Mouse (Mus musculus) embryonic facial prominence, embryonic 15.5 days (tissue): ENCODE measurements around the gene Tmem185b. TPM values are rescaled to one million over a fixed set of nuclear protein-coding genes. Genes with fewer than 3 reads are reported as not detected.

Source experiments
- ATAC-seq: fragments of 200-750 bp; cut with Nextera tagmentation; 2 replicates; pipeline ENCODE4 v1.8.0; 2017; ENCODE audit warnings: low read depth, moderate TSS enrichment; ENCODE audit not compliant: insufficient number of reproducible peaks, low FRiP score, low TSS enrichment
- H3K27ac ChIP-seq: fragments of 300-500 bp; sonication (generic); replicated peaks from 2 replicates; pipeline ENCODE4 v1.5.1; 2015; ENCODE audit warnings: mild to moderate bottlenecking, inconsistent platforms
- H3K27me3 ChIP-seq: fragments of 300-500 bp; sonication (generic); 2 replicates; pipeline ENCODE4 v1.6.1; 2015; ENCODE audit warnings: inconsistent platforms
- H3K36me3 ChIP-seq: fragments of 300-500 bp; sonication (generic); 2 replicates; pipeline ENCODE4 v1.6.1; 2015; ENCODE audit warnings: mild to moderate bottlenecking, inconsistent platforms
- H3K4me1 ChIP-seq: fragments of 300-500 bp; sonication (generic); 2 replicates; pipeline ENCODE4 v1.6.1; 2015; ENCODE audit warnings: inconsistent platforms
- H3K4me2 ChIP-seq: fragments of 300-500 bp; sonication (generic); replicated peaks from 2 replicates; pipeline ENCODE4 v1.6.1; 2015; ENCODE audit warnings: mild to moderate bottlenecking, inconsistent platforms
- H3K4me3 ChIP-seq: fragments of 300-500 bp; sonication (generic); replicated peaks from 2 replicates; pipeline ENCODE4 v1.5.1; 2015; ENCODE audit warnings: mild to moderate bottlenecking, inconsistent platforms
- H3K9ac ChIP-seq: fragments of 300-500 bp; sonication (generic); 2 replicates; pipeline ENCODE4 v1.6.1; 2015; ENCODE audit warnings: inconsistent platforms
- H3K9me3 ChIP-seq: fragments of 300-500 bp; sonication (generic); replicated peaks from 2 replicates; pipeline ENCODE4 v1.6.1; 2016; ENCODE audit warnings: inconsistent platforms
- WGBS: fragments of 180-500 bp; shearing (Covaris S2); methylation state at CpG from one replicate; pipeline ENCODE4 v1.1.7; 2015; 5-methylcytosine and 5-hydroxymethylcytosine counted together
- polyA plus RNA-seq: library from polyadenylated mRNA; unstranded; fragments of >200 nt; fragmentation: Nextera tagmentation; extraction: Ambion mirVana; gene quantifications from 2 replicates; pipeline ENCODE4 v1.2.1, GENCODE M21; 2015

Gene Tmem185b
- polyA plus RNA-seq, 1 experiment from 2014 or later, result 23.5 TPM

DNA sequence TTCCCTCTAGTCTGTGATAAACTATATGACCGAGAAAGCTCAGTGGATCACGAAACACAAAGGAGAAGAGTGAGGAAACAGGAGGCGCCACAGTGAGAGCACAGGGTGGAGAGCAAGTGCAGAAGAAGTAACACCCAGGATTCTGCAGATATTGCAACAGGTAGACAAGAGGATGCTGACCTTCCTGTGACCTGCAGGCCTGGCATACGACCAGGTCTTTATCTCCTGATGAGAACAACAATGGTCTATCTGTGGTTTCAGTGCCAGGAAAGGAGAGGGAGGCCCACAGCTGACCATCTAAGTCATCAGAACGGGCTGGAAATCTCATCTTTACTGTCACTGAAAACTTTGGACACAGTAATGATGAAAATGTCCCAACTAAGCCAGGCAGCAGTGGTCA lies 29.7 kb downstream of the Tmem185b start:
- H3K27ac ChIP-seq, result no peak overlapping the region
- no peaks in the 10 kb centered on the region for H3K36me3 ChIP-seq
- no peaks in the 10 kb centered on the region for H3K4me1 ChIP-seq
- H3K4me2 ChIP-seq, result no peak overlapping the region
- 75% methylated on average over 5 of the region's 5 CpGs for WGBS
- H3K27me3 ChIP-seq, result no peaks in the 10 kb centered on the region
- no peak overlapping the region for H3K9ac ChIP-seq
- no peaks in the 10 kb centered on the region for H3K9me3 ChIP-seq
- no peak for ATAC-seq
- no peak overlapping the region for H3K4me3 ChIP-seq

DNA sequence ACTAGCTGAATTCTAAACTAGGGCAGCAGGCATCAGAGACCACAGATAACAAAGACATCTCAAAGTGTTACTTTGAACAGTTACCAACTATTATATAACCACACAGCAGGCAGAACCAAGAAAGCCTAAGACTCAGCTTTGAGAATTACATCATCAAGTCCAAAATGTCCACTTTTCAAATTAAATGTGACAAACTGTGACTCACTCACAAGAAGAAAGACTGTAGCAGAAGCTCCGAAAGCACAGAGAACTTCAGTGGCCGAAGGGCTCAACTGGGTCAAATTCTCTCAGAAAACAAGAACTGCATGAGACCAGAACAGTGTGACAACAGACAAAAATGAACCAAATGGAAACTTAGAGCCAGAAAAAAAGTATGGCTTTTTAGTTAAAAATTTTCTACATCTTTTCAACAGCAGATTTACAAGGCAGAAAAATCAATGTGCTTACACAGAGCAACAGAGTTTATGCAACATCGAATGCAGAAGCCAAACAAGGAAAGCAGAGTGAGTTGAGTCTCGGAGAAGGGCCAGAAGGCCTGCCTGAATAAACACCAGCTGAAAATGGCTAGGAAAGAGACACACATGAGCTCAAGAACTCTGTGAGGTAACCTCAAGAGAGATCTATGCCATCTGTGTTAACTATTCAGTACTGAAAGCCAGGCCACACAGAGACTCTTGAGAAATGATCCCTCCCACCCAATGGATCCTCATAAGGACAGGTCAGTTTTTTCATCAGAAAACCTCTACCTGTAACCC lies 31.9 kb downstream of the Tmem185b start:
- H3K4me2 ChIP-seq, result no peak overlapping the region
- no peak for ATAC-seq
- WGBS, result 83% methylated on average over 4 of the region's 4 CpGs
- no peak overlapping the region for H3K9ac ChIP-seq
- H3K27ac ChIP-seq, result no peak overlapping the region
- H3K36me3 ChIP-seq, result no peaks in the 10 kb centered on the region
- no peak overlapping the region for H3K4me3 ChIP-seq
- no peaks in the 10 kb centered on the region for H3K4me1 ChIP-seq
- H3K9me3 ChIP-seq, result no peaks in the 10 kb centered on the region
- no peaks in the 10 kb centered on the region for H3K27me3 ChIP-seq

DNA sequence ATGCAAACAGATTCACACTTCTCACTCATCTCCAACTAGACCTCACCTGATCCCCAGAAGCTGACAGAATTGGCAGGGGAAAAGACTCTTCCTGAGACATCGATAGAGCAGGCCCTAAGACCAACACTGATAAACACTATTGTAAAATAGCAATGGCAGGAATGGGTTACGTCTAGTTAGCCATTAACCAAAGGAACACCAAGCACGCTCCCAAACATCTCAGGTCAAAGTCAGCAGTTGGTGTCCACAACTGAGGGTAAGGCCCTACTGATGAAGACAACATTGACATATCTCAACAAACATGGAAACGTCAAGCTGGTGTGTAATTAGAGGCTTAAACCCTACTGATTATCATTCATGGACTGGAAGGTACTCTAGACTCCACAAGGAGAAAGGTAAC lies 39.6 kb downstream of the Tmem185b start:
- ATAC-seq, result no peak
- H3K4me1 ChIP-seq, result no peaks in the 10 kb centered on the region
- H3K9me3 ChIP-seq, result no peaks in the 10 kb centered on the region
- no peak overlapping the region for H3K4me3 ChIP-seq
- no peak overlapping the region for H3K27ac ChIP-seq
- no peaks in the 10 kb centered on the region for H3K36me3 ChIP-seq
- 95% methylated on average over 4 of the region's 4 CpGs for WGBS
- no peaks in the 10 kb centered on the region for H3K27me3 ChIP-seq
- no peak overlapping the region for H3K9ac ChIP-seq
- no peak overlapping the region for H3K4me2 ChIP-seq

DNA sequence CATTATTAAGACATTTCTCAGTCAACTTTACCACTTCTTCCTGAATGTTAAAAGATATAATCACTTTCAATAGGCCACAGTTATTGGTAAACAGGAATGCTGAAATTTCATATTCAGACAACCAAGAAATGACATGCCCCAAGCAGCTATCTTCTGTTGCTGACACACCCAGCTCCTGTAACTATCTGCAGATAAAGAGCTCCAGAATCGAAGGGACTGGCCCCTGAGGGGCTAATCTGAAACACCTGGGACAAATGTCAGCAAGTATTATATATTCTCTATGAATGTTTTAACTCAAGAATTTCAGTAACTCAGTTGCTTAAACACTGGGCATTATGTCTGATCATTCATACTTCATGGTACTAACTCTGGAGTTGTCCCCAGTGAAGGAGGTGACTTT lies 44.2 kb downstream of the Tmem185b start:
- WGBS, result 15% methylated on average over 1 of the region's 1 CpGs
- Histone ChIP-seq H3K4me3 (no peak overlapping the region), H3K9me3 (no peaks in the 10 kb centered on the region), H3K36me3 (no peaks in the 10 kb centered on the region), H3K9ac (no peak overlapping the region), H3K27me3 (no peaks in the 10 kb centered on the region), H3K4me1 (no peaks in the 10 kb centered on the region), H3K4me2 (no peak overlapping the region), H3K27ac (no peak overlapping the region)
- ATAC-seq, result no peak

Other genes starting within 250 kb of the Tmem185b start
- 1.6 and 1.9 TPM in 2 replicates for gene Inhbb, start 103.9 kb upstream of the Tmem185b start, polyA plus RNA-seq
- gene Ralb, start 21.4 kb upstream of the Tmem185b start, polyA plus RNA-seq, result 119 and 121 TPM in 2 replicates
- 14.8 and 16.6 TPM in 2 replicates for gene Epb41l5, start 122.8 kb downstream of the Tmem185b start, polyA plus RNA-seq